Mouse (Mus musculus) MEL (cell line): ENCODE data around the gene Sap18b. TPM values are rescaled to one million over a fixed set of nuclear protein-coding genes. Genes with fewer than 3 reads are reported as not detected.

ENCODE experiments used
- DNase-seq: peaks from one replicate; pipeline ENCODE4 v3.0.0; 2011; ENCODE audit warnings: low read depth, low spot score
- H3K27ac ChIP-seq: 2 replicates; pipeline ENCODE4 v1.5.1; 2012; ENCODE audit warnings: low read depth, mild to moderate bottlenecking, control low read depth, low read length, moderate library complexity; ENCODE audit not compliant: control insufficient read depth
- H3K27me3 ChIP-seq, 2 experiments: fragments of 150-350 bp in 1 of 2; sonication (generic) in 1 of 2; 2 replicates each; pipeline ENCODE4 v1.6.1; 2012; ENCODE audit warnings: low read length in 2 of 2, mild to moderate bottlenecking in 2 of 2, improper control_type of control experiment in 1 of 2, moderate library complexity in 1 of 2; ENCODE audit not compliant: insufficient read depth in 2 of 2, control insufficient read depth in 1 of 2
- H3K36me3 ChIP-seq, 2 experiments: 2 replicates each; pipeline ENCODE4 v1.6.1; 2012 to 2014; ENCODE audit warnings: low read length in 2 of 2, improper control_type of control experiment in 1 of 2, inconsistent platforms in 1 of 2, mild to moderate bottlenecking in 1 of 2; ENCODE audit not compliant: insufficient read depth in 2 of 2, control insufficient read depth in 1 of 2
- H3K4me1 ChIP-seq, 2 experiments: fragments of 150-350 bp in 1 of 2; sonication (generic) in 1 of 2; 2 replicates each; pipeline ENCODE4 v1.6.1; 2012; ENCODE audit warnings: low read length in 2 of 2, improper control_type of control experiment in 1 of 2, mild to moderate bottlenecking in 1 of 2; ENCODE audit not compliant: insufficient read depth in 2 of 2, control insufficient read depth in 1 of 2
- H3K4me3 ChIP-seq, 2 experiments: fragments of 150-350 bp in 1 of 2; sonication (generic) in 1 of 2; 2 replicates each; pipeline ENCODE4 v1.5.1; 2012; ENCODE audit warnings: low read depth in 2 of 2, low read length in 2 of 2, mild to moderate bottlenecking in 2 of 2, moderate library complexity in 2 of 2, control low read depth in 1 of 2, improper control_type of control experiment in 1 of 2; ENCODE audit not compliant: control insufficient read depth in 1 of 2, insufficient read depth in 1 of 2
- H3K79me2 ChIP-seq: 2 replicates; pipeline ENCODE4 v1.6.1; 2012; ENCODE audit warnings: mild to moderate bottlenecking, low read length, moderate library complexity; ENCODE audit not compliant: control insufficient read depth, poor library complexity, insufficient read depth
- H3K9ac ChIP-seq: 2 replicates; pipeline ENCODE4 v1.6.1; 2012; ENCODE audit warnings: low read depth, mild to moderate bottlenecking, control low read depth, low read length, moderate library complexity; ENCODE audit not compliant: control insufficient read depth, poor library complexity, severe bottlenecking
- H3K9me3 ChIP-seq: fragments of 150-350 bp; sonication (generic); replicated peaks from 2 replicates; pipeline ENCODE4 v1.6.1; 2012; ENCODE audit warnings: mild to moderate bottlenecking, low read length, improper control_type of control experiment, moderate library complexity; ENCODE audit not compliant: insufficient read depth
- BHLHE40 ChIP-seq: IDR thresholded peaks from 2 replicates; pipeline ENCODE4 v1.6.1; 2012; ENCODE audit warnings: low read depth, mild to moderate bottlenecking, inconsistent platforms, low read length, improper control_type of control experiment, borderline replicate concordance
- CHD2 ChIP-seq: IDR thresholded peaks from 2 replicates; pipeline ENCODE4 v1.6.1; 2011; ENCODE audit warnings: low read length, improper control_type of control experiment
- ELF1 ChIP-seq: IDR thresholded peaks from 2 replicates; pipeline ENCODE4 v1.6.1; 2014; ENCODE audit warnings: low read depth, mild to moderate bottlenecking, inconsistent platforms, low read length, improper control_type of control experiment, moderate library complexity
- EP300 ChIP-seq, 2 experiments: IDR thresholded peaks; 2 replicates each; pipeline ENCODE4 v1.6.1; 2011; ENCODE audit warnings: improper control_type of control experiment in 2 of 2, low read length in 2 of 2, low read depth in 1 of 2, mild to moderate bottlenecking in 1 of 2
- ETS1 ChIP-seq: IDR thresholded peaks from 2 replicates; pipeline ENCODE4 v1.6.1; 2012; ENCODE audit warnings: low read depth, mild to moderate bottlenecking, inconsistent platforms, low read length, improper control_type of control experiment, moderate library complexity
- GATA1 ChIP-seq: IDR thresholded peaks from 2 replicates; pipeline ENCODE4 v1.6.1; 2011; ENCODE audit warnings: low read depth, low read length, improper control_type of control experiment
- HCFC1 ChIP-seq: IDR thresholded peaks from 2 replicates; pipeline ENCODE4 v1.6.1; 2012; ENCODE audit warnings: low read depth, mild to moderate bottlenecking, inconsistent platforms, low read length, improper control_type of control experiment, moderate library complexity
- KAT2A ChIP-seq: conservative IDR thresholded peaks from 2 replicates; pipeline ENCODE4 v1.6.1; 2012; ENCODE audit warnings: low read depth, low read length, improper control_type of control experiment, inconsistent platforms
- MAX ChIP-seq: IDR thresholded peaks from 2 replicates; pipeline ENCODE4 v1.6.1; 2011; ENCODE audit warnings: low read length, improper control_type of control experiment
- MEF2A ChIP-seq: IDR thresholded peaks from 2 replicates; pipeline ENCODE4 v1.6.1; 2014; ENCODE audit warnings: low read depth, mild to moderate bottlenecking, inconsistent platforms, low read length, improper control_type of control experiment; ENCODE audit not compliant: poor library complexity, insufficient replicate concordance, severe bottlenecking; ENCODE audit errors: extremely low read depth
- MXI1 ChIP-seq: IDR thresholded peaks from 2 replicates; pipeline ENCODE4 v1.6.1; 2011; ENCODE audit warnings: mild to moderate bottlenecking, low read depth, low read length, improper control_type of control experiment
- MYB ChIP-seq: IDR thresholded peaks from 2 replicates; pipeline ENCODE4 v1.6.1; 2011; ENCODE audit warnings: mild to moderate bottlenecking, low read depth, low read length, improper control_type of control experiment
- MYC ChIP-seq: IDR thresholded peaks from 2 replicates; pipeline ENCODE4 v1.6.1; 2011; ENCODE audit warnings: low read depth, mild to moderate bottlenecking, low read length, improper control_type of control experiment, moderate library complexity
- NRF1 ChIP-seq: IDR thresholded peaks from 2 replicates; pipeline ENCODE4 v1.6.1; 2014; ENCODE audit warnings: low read depth, mild to moderate bottlenecking, inconsistent platforms, low read length, improper control_type of control experiment, moderate library complexity; ENCODE audit not compliant: poor library complexity, insufficient read depth, severe bottlenecking
- POLR2A ChIP-seq, 2 experiments: IDR thresholded peaks; 2 replicates each; pipeline ENCODE4 v1.6.1; 2011 to 2012; ENCODE audit warnings: low read length in 2 of 2, mild to moderate bottlenecking in 2 of 2, control low read depth in 1 of 2, improper control_type of control experiment in 1 of 2, low read depth in 1 of 2, moderate library complexity in 1 of 2; ENCODE audit not compliant: control insufficient read depth in 1 of 2, insufficient read depth in 1 of 2, poor library complexity in 1 of 2
- SIN3A ChIP-seq: IDR thresholded peaks from 2 replicates; pipeline ENCODE4 v1.6.1; 2012; ENCODE audit warnings: low read length, improper control_type of control experiment, inconsistent platforms
- SMC3 ChIP-seq: IDR thresholded peaks from 2 replicates; pipeline ENCODE4 v1.6.1; 2011; ENCODE audit warnings: low read depth, low read length, improper control_type of control experiment
- TBP ChIP-seq: IDR thresholded peaks from 2 replicates; pipeline ENCODE4 v1.8.0; 2011; ENCODE audit warnings: low read depth, low read length, improper control_type of control experiment
- TCF12 ChIP-seq: IDR thresholded peaks from 2 replicates; pipeline ENCODE4 v1.6.1; 2014; ENCODE audit warnings: low read depth, mild to moderate bottlenecking, inconsistent platforms, low read length, improper control_type of control experiment, moderate library complexity
- UBTF ChIP-seq: IDR thresholded peaks from 2 replicates; pipeline ENCODE4 v1.6.1; 2012; ENCODE audit warnings: low read depth, mild to moderate bottlenecking, inconsistent platforms, low read length, improper control_type of control experiment, moderate library complexity, borderline replicate concordance; ENCODE audit not compliant: insufficient read depth
- USF1 ChIP-seq: IDR thresholded peaks from 2 replicates; pipeline ENCODE4 v1.6.1; 2014; ENCODE audit warnings: low read depth, mild to moderate bottlenecking, inconsistent platforms, low read length, improper control_type of control experiment, moderate library complexity
- USF2 ChIP-seq, 2 experiments: IDR thresholded peaks; 2 replicates each; pipeline ENCODE4 v1.6.1; 2011 to 2012; ENCODE audit warnings: improper control_type of control experiment in 2 of 2, low read length in 2 of 2, borderline replicate concordance in 1 of 2, inconsistent platforms in 1 of 2, low read depth in 1 of 2, mild to moderate bottlenecking in 1 of 2; ENCODE audit not compliant: insufficient read depth in 1 of 2
- ZC3H11A ChIP-seq: IDR thresholded peaks from 2 replicates; pipeline ENCODE4 v1.6.1; 2012; ENCODE audit warnings: low read depth, mild to moderate bottlenecking, inconsistent platforms, low read length, improper control_type of control experiment
- ZMIZ1 ChIP-seq: IDR thresholded peaks from 2 replicates; pipeline ENCODE4 v1.6.1; 2012; ENCODE audit warnings: low read depth, mild to moderate bottlenecking, inconsistent platforms, low read length, improper control_type of control experiment, moderate library complexity
- ZNF384 ChIP-seq: IDR thresholded peaks from 2 replicates; pipeline ENCODE4 v1.6.1; 2012; ENCODE audit warnings: low read depth, mild to moderate bottlenecking, inconsistent platforms, low read length, improper control_type of control experiment
- polyA plus RNA-seq, 2 experiments: library from polyadenylated mRNA; stranded (reverse) in 1 of 2; unstranded in 1 of 2; fragments of >175 nt in 1 of 2; fragments of >200 nt in 1 of 2; gene quantifications; 2 replicates each; pipeline versions ENCODE4 v1.2.1 to v1.2.4; 2012; ENCODE audit warnings: low replicate concordance in 2 of 2, low read depth in 1 of 2; ENCODE audit not compliant: insufficient read length in 2 of 2, insufficient read depth in 1 of 2, missing spikeins in 1 of 2
- total RNA-seq: library from RNA; depleted of rRNA; stranded (reverse); fragments of 300-350 nt; gene quantifications from 2 replicates; pipeline ENCODE4 v1.2.3, GENCODE M21; 2012

Gene Sap18b
- total and polyA plus RNA-seq, 3 experiments: 182 to 354 TPM; not detected in 1

- TF ChIP-seq POLR2A (IDR thresholded peaks at IDR 0.05; ENCODE audit: control insufficient read depth in 1 of 2, insufficient read depth in 1 of 2, low read depth in 1 of 2, low read length in 2 of 2, poor library complexity in 1 of 2) (no peak), CHD2 (no peak)
Measured at GRCm38 (mm10) chr8:95852290-95852689, 27.1 kb downstream of the Sap18b start (continued).

GRCm38 (mm10) chr8:95853102-95853843, 28.1 kb downstream of the Sap18b start, which contains the start of gene Slc38a7:
Slc38a7 (minus strand) TSS chr8:95853539.
- H3K9me3 ChIP-seq: no peaks in the 10 kb centered on the region
- peak within 1 kb of the TSS; percentile 71 for H3K9ac ChIP-seq
- H3K27ac ChIP-seq: peak within 1 kb of the TSS; percentile 17
- peak within 1 kb of the TSS; percentile 63 to 85 for H3K4me3 ChIP-seq
- H3K4me1 ChIP-seq: peaks cover 2 to 20% of the 10 kb centered on the region in 2 experiments; a peak in 3 of 4 replicates
- no peaks in the 10 kb centered on the region; a peak in 1 of 4 replicates for H3K27me3 ChIP-seq
- H3K79me2 ChIP-seq: peaks cover 3% of the 10 kb centered on the region; the same call in 1 of the 2 replicates
- DNase-seq: peak; percentile 84
- no peak for TF ChIP-seq NRF1
- TF ChIP-seq BHLHE40: peak; percentile 72; the same call in 1 of the 2 replicates
- no peak for TF ChIP-seq ETS1
- no peak for TF ChIP-seq SMC3
- peak; percentile 90 to 98 for TF ChIP-seq USF2 (IDR thresholded peaks at IDR 0.05; ENCODE audit: borderline replicate concordance in 1 of 2, insufficient read depth in 1 of 2, low read depth in 1 of 2, low read length in 2 of 2)
- TF ChIP-seq ELF1: peak; percentile 60
- TF ChIP-seq UBTF: no peak
- TF ChIP-seq ZC3H11A: no peak
- no peak; the same call in 1 of the 2 replicates for TF ChIP-seq KAT2A
- peak; percentile 96 for TF ChIP-seq HCFC1
- TF ChIP-seq TBP: no peak
- no peak for TF ChIP-seq TCF12
- no peak for TF ChIP-seq ZMIZ1
- peak; percentile 98 for TF ChIP-seq USF1
- peak in 1 of 2 experiments; percentile 48; a peak in 1 of 4 replicates for TF ChIP-seq POLR2A (IDR thresholded peaks at IDR 0.05; ENCODE audit: control insufficient read depth in 1 of 2, insufficient read depth in 1 of 2, low read depth in 1 of 2, low read length in 2 of 2, poor library complexity in 1 of 2)
- TF ChIP-seq ZNF384: no peak
- TF ChIP-seq GATA1: no peak
- no peak for TF ChIP-seq EP300 (IDR thresholded peaks at IDR 0.05; ENCODE audit: low read depth in 1 of 2, low read length in 2 of 2)
- peak; percentile 88 for TF ChIP-seq MXI1
- peak; percentile 62; the same call in 1 of the 2 replicates for TF ChIP-seq MYC
- TF ChIP-seq MAX: peak; percentile 85
- TF ChIP-seq MYB: no peak
- no peak for TF ChIP-seq MEF2A
- TF ChIP-seq SIN3A: peak; percentile 96
- peaks cover 0 to 7% of the 10 kb centered on the region in 2 experiments; a peak in 2 of 4 replicates for H3K36me3 ChIP-seq
